In genomic region chr15:82293271-82293711, GRCm38 (mm10) we compare ENCODE assay signal across 10 mouse cellular contexts. TPM values are rescaled to one million over a fixed set of nuclear protein-coding genes. Genes with fewer than 3 reads are reported as not detected.
A peak's percentile ranks its signal among the peaks of the same experiment; 100 is the strongest.
DNase-seq lines count a peak whose midpoint lies in the region; ATAC-seq lines count a peak whose summit lies in the region.
"Had no signal": no experiment of that assay in that cellular context is flagged by ENCODE, and none has a peak within 500 bp of the region (broad histone marks: within the 10 kb centered on the region; RNA-seq: fewer than 3 reads in every experiment).

No protein-coding gene starts in this region.

- H3K27me3 ChIP-seq in hindbrain, embryonic 16.5 days (replicated peaks; ENCODE audit: control insufficient read depth, insufficient read depth, low read length), result no peaks in the 10 kb centered on the region
- no peaks in the 10 kb centered on the region for H3K27me3 ChIP-seq in midbrain, embryonic 14.5 days (ENCODE audit: control insufficient read depth, insufficient read depth, low read length)

- peak overlapping the region; percentile 70 for H3K27ac ChIP-seq in hindbrain, embryonic 16.5 days (ENCODE audit: low read depth, low read length)
- peak overlapping the region; percentile 47 for H3K27ac ChIP-seq in midbrain, embryonic 14.5 days (replicated peaks; ENCODE audit: low read depth, low read length)
- H3K27ac ChIP-seq: liver, embryonic 14.5 days had no signal

- H3K9ac ChIP-seq in hindbrain, embryonic 16.5 days (ENCODE audit: low read depth, low read length), result peak overlapping the region; percentile 17
- H3K9ac ChIP-seq in midbrain, embryonic 14.5 days (replicated peaks; ENCODE audit: low read length), result no peak overlapping the region
- H3K9ac ChIP-seq: liver, embryonic 14.5 days had no signal

- peaks cover 15% of the 10 kb centered on the region for H3K4me1 ChIP-seq in hindbrain, embryonic 16.5 days (ENCODE audit: control insufficient read depth, insufficient read depth, low read depth, low read length)
- peaks cover 11% of the 10 kb centered on the region; the same call in 1 of the 2 replicates for H3K4me1 ChIP-seq in midbrain, embryonic 14.5 days (ENCODE audit: control insufficient read depth, insufficient read depth, low read length)

- 6% methylated on average over 7 of the region's 7 CpGs for WGBS in hindbrain, embryonic 16.5 days
- 5% methylated on average over 7 of the region's 7 CpGs for WGBS in midbrain, embryonic 14.5 days

- H3K36me3 ChIP-seq in hindbrain, embryonic 16.5 days (ENCODE audit: control insufficient read depth, insufficient read depth, low read length), result peaks cover 29% of the 10 kb centered on the region
- H3K36me3 ChIP-seq in midbrain, embryonic 14.5 days (ENCODE audit: control insufficient read depth, insufficient read depth, low read length), result peaks cover 40% of the 10 kb centered on the region

- peak; percentile 70 for ATAC-seq in frontal cortex, adult (ENCODE audit: low TSS enrichment)
- peak; percentile 87 for ATAC-seq in hindbrain, embryonic 16.5 days
- peak; percentile 57 for ATAC-seq in midbrain, embryonic 14.5 days (ENCODE audit: low FRiP score, low TSS enrichment)
- no peak for ATAC-seq in inflammation-experienced regulatory T-cells, adult 6 months

- no peaks in the 10 kb centered on the region for H3K9me3 ChIP-seq in hindbrain, embryonic 16.5 days (ENCODE audit: control insufficient read depth, low read length)
- no peaks in the 10 kb centered on the region for H3K9me3 ChIP-seq in midbrain, embryonic 14.5 days (ENCODE audit: control insufficient read depth, low read length)

- DNase-seq in frontal cortex, adult 2 months (ENCODE audit: extremely low spot score in 1 of 2, low spot score in 1 of 2), result no peak
- DNase-seq in embryo, embryonic 10 days (ENCODE audit: low spot score), result peak; percentile 85
- peak; percentile 71 for DNase-seq in midbrain, embryonic 14.5 days
- DNase-seq in layer of hippocampus, adult 8-10 months (ENCODE audit: low spot score in 2 of 2), result no peak
- no peak for DNase-seq in testis, postnatal 10 days (ENCODE audit: low spot score)

- H3K4me3 ChIP-seq in hindbrain, embryonic 16.5 days (ENCODE audit: low read length), result no peak overlapping the region
- H3K4me3 ChIP-seq in midbrain, embryonic 14.5 days (replicated peaks; ENCODE audit: low read depth, low read length), result no peak overlapping the region

- H3K4me2 ChIP-seq in hindbrain, embryonic 16.5 days (ENCODE audit: low read length), result peak overlapping the region; percentile 41
- peak overlapping the region; percentile 18; the same call in 1 of the 2 replicates for H3K4me2 ChIP-seq in midbrain, embryonic 14.5 days (ENCODE audit: low read length)

RNA-seq across cellular contexts. Expression of gene Wbp2nl, which starts 5.5 kb away (rescaled TPM):
- not detected in 2 replicates for polyA plus RNA-seq in frontal cortex, adult 2 months (2012; rRNA removed)
- 0.10 TPM in 1 of 2 replicates, not detected in the other for polyA plus RNA-seq in hindbrain, embryonic 16.5 days (2015; fragmentation: Nextera tagmentation; extraction: Ambion mirVana)
- not detected in 2 replicates for polyA plus RNA-seq in midbrain, embryonic 14.5 days (2014; fragmentation: Nextera tagmentation; extraction: Ambion mirVana)
- not detected for total RNA-seq in layer of hippocampus, adult 8-10 months (2022)
- polyA plus RNA-seq in inflammation-experienced regulatory T-cells, adult 6 months (2017; shearing (Covaris generic)), result not detected
- polyA plus RNA-seq: cerebellum, adult 2 months had no signal

RNA-seq across cellular contexts. Expression of gene Sept3, which starts 18.6 kb away (rescaled TPM):
- 344 and 374 TPM in 2 replicates for polyA plus RNA-seq in frontal cortex, adult 2 months (2012; rRNA removed)
- polyA plus RNA-seq in hindbrain, embryonic 16.5 days (2015; fragmentation: Nextera tagmentation; extraction: Ambion mirVana), result 321 and 348 TPM in 2 replicates
- polyA plus RNA-seq in midbrain, embryonic 14.5 days (2014; fragmentation: Nextera tagmentation; extraction: Ambion mirVana), result 361 and 403 TPM in 2 replicates
- total RNA-seq in layer of hippocampus, adult 8-10 months (2022), result 100 to 1,000 TPM; 583 to 608 (median 584) TPM
- not detected for polyA plus RNA-seq in inflammation-experienced regulatory T-cells, adult 6 months (2017; shearing (Covaris generic))

RNA-seq across cellular contexts. Expression of gene 1500009C09Rik, which starts 41.1 kb away (rescaled TPM):
- polyA plus RNA-seq in frontal cortex, adult 2 months (2012; rRNA removed), result 176 and 182 TPM in 2 replicates
- polyA plus RNA-seq in hindbrain, embryonic 16.5 days (2015; fragmentation: Nextera tagmentation; extraction: Ambion mirVana), result 16.7 and 20.3 TPM in 2 replicates
- polyA plus RNA-seq in midbrain, embryonic 14.5 days (2014; fragmentation: Nextera tagmentation; extraction: Ambion mirVana), result 12.2 and 47.6 TPM in 2 replicates
- 100 to 1,000 TPM in 3 of 4 experiments, 10 to 100 TPM in 1; 91.7 to 112 (median 104) TPM for total RNA-seq in layer of hippocampus, adult 8-10 months (2022)
- polyA plus RNA-seq in inflammation-experienced regulatory T-cells, adult 6 months (2017; shearing (Covaris generic)), result not detected

RNA-seq across cellular contexts. Expression of gene Naga, which starts 45.4 kb away (rescaled TPM):
- polyA plus RNA-seq in frontal cortex, adult 2 months (2012; rRNA removed), result 53.4 and 58.3 TPM in 2 replicates
- polyA plus RNA-seq in hindbrain, embryonic 16.5 days (2015; fragmentation: Nextera tagmentation; extraction: Ambion mirVana), result 32.8 and 32.9 TPM in 2 replicates
- 23.0 and 27.3 TPM in 2 replicates for polyA plus RNA-seq in midbrain, embryonic 14.5 days (2014; fragmentation: Nextera tagmentation; extraction: Ambion mirVana)
- 10 to 100 TPM; 33.0 to 56.7 (median 43.1) TPM for total RNA-seq in layer of hippocampus, adult 8-10 months (2022)
- polyA plus RNA-seq in inflammation-experienced regulatory T-cells, adult 6 months (2017; shearing (Covaris generic)), result 10 to 100 TPM; 40.7 to 74.7 (median 50.9) TPM

RNA-seq across cellular contexts. Expression of gene Pheta2, which starts 45.5 kb away (rescaled TPM):
- polyA plus RNA-seq in frontal cortex, adult 2 months (2012; rRNA removed), result 0.48 and 0.70 TPM in 2 replicates
- 1.6 and 2.1 TPM in 2 replicates for polyA plus RNA-seq in hindbrain, embryonic 16.5 days (2015; fragmentation: Nextera tagmentation; extraction: Ambion mirVana)
- polyA plus RNA-seq in midbrain, embryonic 14.5 days (2014; fragmentation: Nextera tagmentation; extraction: Ambion mirVana), result 0.85 and 1.3 TPM in 2 replicates
- 1 to 10 TPM in 1 of 4 experiments, under 1 TPM in 3; 0.22 to 1.2 (median 0.32) TPM for total RNA-seq in layer of hippocampus, adult 8-10 months (2022)
- polyA plus RNA-seq in inflammation-experienced regulatory T-cells, adult 6 months (2017; shearing (Covaris generic)), result 1 to 10 TPM; 2.7 to 5.1 (median 4.0) TPM

Comparison
In these comparisons a context has a peak if more than half of its experiments do, and no peak if none do; other contexts are left out.
1. DNase-seq: peak in embryo, embryonic 10 days (single experiment) and midbrain, embryonic 14.5 days (single experiment); none in frontal cortex, adult 2 months (0 of 2), layer of hippocampus, adult 8-10 months (0 of 2) and testis, postnatal 10 days (single experiment).
2. RNA of gene Sept3, which starts 18.6 kb away (polyA plus RNA-seq): 361 to 403 TPM in midbrain, embryonic 14.5 days, 344 to 374 TPM in frontal cortex, adult 2 months and 321 to 348 TPM in hindbrain, embryonic 16.5 days; not detected in inflammation-experienced regulatory T-cells, adult 6 months; every median in the first group is over 100 times any median in the second.
3. RNA of gene 1500009C09Rik, which starts 41.1 kb away (polyA plus RNA-seq): 176 to 182 TPM in frontal cortex, adult 2 months, 16.7 to 20.3 TPM in hindbrain, embryonic 16.5 days and 12.2 to 47.6 TPM in midbrain, embryonic 14.5 days; not detected in inflammation-experienced regulatory T-cells, adult 6 months; every median in the first group is over 10 times any median in the second.